Mouse (Mus musculus) neural tube, embryonic 15.5 days (tissue): ENCODE results near the gene Klhl32. TPM values are rescaled to one million over a fixed set of nuclear protein-coding genes. Genes with fewer than 3 reads are reported as not detected.
A peak's percentile ranks its signal among the peaks of the same experiment; 100 is the strongest.
"Not testable (repeated sequence)": the region's sequence is repeated elsewhere in the genome, so short reads cannot be mapped to it uniquely, and the experiment has no call there.

ENCODE experiments used
- ATAC-seq: fragments of 200-750 bp; cut with Nextera tagmentation; 2 replicates; pipeline ENCODE4 v1.8.0; 2017; ENCODE audit warnings: mild to moderate bottlenecking, moderate TSS enrichment, moderate library complexity; ENCODE audit not compliant: low FRiP score
- H3K27ac ChIP-seq: fragments of 300-500 bp; sonication (generic); replicated peaks from 2 replicates; pipeline ENCODE4 v1.5.1; 2015; ENCODE audit warnings: mild to moderate bottlenecking, inconsistent platforms
- H3K27me3 ChIP-seq: fragments of 300-500 bp; sonication (generic); replicated peaks from 2 replicates; pipeline ENCODE4 v1.6.1; 2015; ENCODE audit warnings: inconsistent platforms
- H3K36me3 ChIP-seq: fragments of 300-500 bp; sonication (generic); 2 replicates; pipeline ENCODE4 v1.6.1; 2015; ENCODE audit warnings: inconsistent platforms
- H3K4me1 ChIP-seq: fragments of 300-500 bp; sonication (generic); 2 replicates; pipeline ENCODE4 v1.6.1; 2015; ENCODE audit warnings: inconsistent platforms
- H3K4me2 ChIP-seq: fragments of 300-500 bp; sonication (generic); 2 replicates; pipeline ENCODE4 v1.6.1; 2015; ENCODE audit warnings: inconsistent platforms, mild to moderate bottlenecking, moderate library complexity
- H3K4me3 ChIP-seq: fragments of 300-500 bp; sonication (generic); replicated peaks from 2 replicates; pipeline ENCODE4 v1.5.1; 2015; ENCODE audit warnings: mild to moderate bottlenecking, inconsistent platforms
- H3K9ac ChIP-seq: fragments of 300-500 bp; sonication (generic); replicated peaks from 2 replicates; pipeline ENCODE4 v1.6.1; 2015; ENCODE audit warnings: mild to moderate bottlenecking, inconsistent platforms
- H3K9me3 ChIP-seq: fragments of 300-500 bp; sonication (generic); replicated peaks from 2 replicates; pipeline ENCODE4 v1.6.1; 2016; ENCODE audit warnings: inconsistent platforms
- WGBS: fragments of 180-500 bp; shearing (Covaris S2); methylation state at CpG from one replicate; pipeline ENCODE4 v1.1.7; 2015; ENCODE audit warnings: mixed read lengths; 5-methylcytosine and 5-hydroxymethylcytosine counted together
- polyA plus RNA-seq: library from polyadenylated mRNA; unstranded; fragments of >200 nt; fragmentation: Nextera tagmentation; extraction: Ambion mirVana; gene quantifications from 2 replicates; pipeline ENCODE4 v1.2.1, GENCODE M21; 2015

The Klhl32 gene
- 33.9 and 36.0 TPM in 2 replicates for polyA plus RNA-seq

GRCm38 (mm10) chr4:24850401-24851325 lies at the start of gene Klhl32:
TSS of gene Klhl32 (minus strand) at chr4:24851124.
- under 1% methylated on average over 58 of the region's 63 CpGs for WGBS
- no peaks in the 10 kb centered on the region for H3K36me3 ChIP-seq
- peak within 1 kb of the TSS; percentile 96 for H3K27ac ChIP-seq
- peak within 1 kb of the TSS; percentile 74 for H3K4me2 ChIP-seq
- ATAC-seq, result peak; percentile 94
- H3K9ac ChIP-seq, result peak within 1 kb of the TSS; percentile 80
- H3K9me3 ChIP-seq, result no peaks in the 10 kb centered on the region
- H3K4me1 ChIP-seq, result peaks cover 23% of the 10 kb centered on the region
- peak within 1 kb of the TSS; percentile 88 for H3K4me3 ChIP-seq
- H3K27me3 ChIP-seq, result no peaks in the 10 kb centered on the region

GRCm38 (mm10) chr4:24899146-24899545 lies 48.2 kb upstream of the Klhl32 start:
- Histone ChIP-seq H3K9ac (no peak overlapping the region), H3K4me2 (peak overlapping the region; percentile 80), H3K4me1 (peaks cover 12% of the 10 kb centered on the region), H3K4me3 (peak overlapping the region; percentile 89), H3K27me3 (no peaks in the 10 kb centered on the region), H3K9me3 (no peaks in the 10 kb centered on the region), H3K36me3 (peaks cover 26% of the 10 kb centered on the region), H3K27ac (no peak overlapping the region)
- no peak for ATAC-seq
- WGBS, result 11% methylated on average over 4 of the region's 4 CpGs

- Histone ChIP-seq H3K4me3 (peak overlapping the region; percentile 89), H3K4me2 (peak overlapping the region; percentile 80), H3K4me1 (peaks cover 12% of the 10 kb centered on the region), H3K36me3 (peaks cover 26% of the 10 kb centered on the region), H3K9ac (peak overlapping the region; percentile 81), H3K27ac (no peak overlapping the region), H3K27me3 (no peaks in the 10 kb centered on the region), H3K9me3 (no peaks in the 10 kb centered on the region)
- 18% methylated on average over 8 of the region's 8 CpGs for WGBS
- peak; percentile 30; the same call in 1 of the 2 replicates for ATAC-seq
Measured at GRCm38 (mm10) chr4:24898636-24899035, 47.7 kb upstream of the Klhl32 start.

- WGBS, result under 1% methylated on average over 58 of the region's 58 CpGs
- peaks cover 20% of the 10 kb centered on the region; the same call in 1 of the 2 replicates for H3K36me3 ChIP-seq
- H3K27ac ChIP-seq, result peak within 1 kb of the TSS; percentile 72
- H3K4me1 ChIP-seq, result peaks cover 12% of the 10 kb centered on the region
- no peaks in the 10 kb centered on the region for H3K9me3 ChIP-seq
- peak within 1 kb of the TSS; percentile 80 for H3K4me2 ChIP-seq
- peak within 1 kb of the TSS; percentile 89 for H3K4me3 ChIP-seq
- H3K9ac ChIP-seq, result peak within 1 kb of the TSS; percentile 81
- peak; percentile 98 for ATAC-seq
- no peaks in the 10 kb centered on the region for H3K27me3 ChIP-seq
Measured at GRCm38 (mm10) chr4:24897851-24898515, 47.1 kb upstream of the Klhl32 start, which contains the start of gene Ndufaf4. TSS of gene Ndufaf4 (plus strand) at chr4:24898083.

GRCm38 (mm10) chr4:24897351-24897750 lies 46.4 kb upstream of the Klhl32 start:
- Histone ChIP-seq H3K27ac (no peak overlapping the region; the same call in 1 of the 2 replicates), H3K4me1 (peaks cover 12% of the 10 kb centered on the region), H3K36me3 (peaks cover 15% of the 10 kb centered on the region; the same call in 1 of the 2 replicates), H3K4me3 (peak overlapping the region; percentile 89), H3K27me3 (no peaks in the 10 kb centered on the region), H3K4me2 (peak overlapping the region; percentile 80), H3K9ac (peak overlapping the region; percentile 54), H3K9me3 (no peaks in the 10 kb centered on the region)
- WGBS, result 17% methylated on average over 7 of the region's 7 CpGs
- peak; percentile 71 for ATAC-seq

GRCm38 (mm10) chr4:24896829-24897228 lies 45.9 kb upstream of the Klhl32 start:
- Histone ChIP-seq H3K27me3 (no peaks in the 10 kb centered on the region), H3K9ac (no peak overlapping the region), H3K4me2 (peak overlapping the region; percentile 80), H3K9me3 (no peaks in the 10 kb centered on the region), H3K4me3 (no peak overlapping the region), H3K4me1 (peaks cover 12% of the 10 kb centered on the region), H3K36me3 (peaks cover 12% of the 10 kb centered on the region; the same call in 1 of the 2 replicates), H3K27ac (no peak overlapping the region)
- WGBS, result 2% methylated on average over 1 of the region's 1 CpGs
- peak; percentile 40; the same call in 1 of the 2 replicates for ATAC-seq

- WGBS, result 87% methylated on average over 4 of the region's 4 CpGs
- H3K36me3 ChIP-seq, result no peaks in the 10 kb centered on the region
- no peak for ATAC-seq
- no peak overlapping the region for H3K4me3 ChIP-seq
- H3K4me2 ChIP-seq, result no peak overlapping the region
- H3K27ac ChIP-seq, result no peak overlapping the region
- H3K27me3 ChIP-seq, result no peaks in the 10 kb centered on the region
- no peak overlapping the region for H3K9ac ChIP-seq
- peaks cover 12% of the 10 kb centered on the region for H3K4me1 ChIP-seq
- H3K9me3 ChIP-seq, result no peaks in the 10 kb centered on the region
Measured at GRCm38 (mm10) chr4:24894625-24895024, 43.7 kb upstream of the Klhl32 start.

GRCm38 (mm10) chr4:24892293-24892692 lies 41.4 kb upstream of the Klhl32 start:
- H3K36me3 ChIP-seq, H3K27ac ChIP-seq, H3K4me3 ChIP-seq, H3K27me3 ChIP-seq, ATAC-seq, H3K4me2 ChIP-seq, H3K9ac ChIP-seq, H3K4me1 ChIP-seq, H3K9me3 ChIP-seq: not testable (repeated sequence)
- 61% methylated on average over 2 of the region's 2 CpGs for WGBS

- H3K4me1 ChIP-seq, H3K27me3 ChIP-seq, H3K4me3 ChIP-seq, H3K36me3 ChIP-seq, H3K27ac ChIP-seq, ATAC-seq, H3K4me2 ChIP-seq, H3K9me3 ChIP-seq, H3K9ac ChIP-seq: not testable (repeated sequence)
- 46% methylated on average over 2 of the region's 2 CpGs for WGBS
Measured at GRCm38 (mm10) chr4:24889386-24889785, 38.5 kb upstream of the Klhl32 start.

- Histone ChIP-seq H3K4me2 (no peak overlapping the region), H3K36me3 (no peaks in the 10 kb centered on the region), H3K27ac (no peak overlapping the region), H3K4me1 (no peaks in the 10 kb centered on the region), H3K9ac (no peak overlapping the region), H3K4me3 (no peak overlapping the region), H3K27me3 (no peaks in the 10 kb centered on the region), H3K9me3 (no peaks in the 10 kb centered on the region)
- 82% methylated on average over 4 of the region's 4 CpGs for WGBS
- no peak for ATAC-seq
Measured at GRCm38 (mm10) chr4:24869230-24869629, 18.3 kb upstream of the Klhl32 start.

GRCm38 (mm10) chr4:24865691-24866090 lies 14.8 kb upstream of the Klhl32 start:
- H3K27me3 ChIP-seq, result no peaks in the 10 kb centered on the region
- no peaks in the 10 kb centered on the region for H3K9me3 ChIP-seq
- H3K4me3 ChIP-seq, result no peak overlapping the region
- no peak for ATAC-seq
- H3K36me3 ChIP-seq, result no peaks in the 10 kb centered on the region
- no peak overlapping the region for H3K27ac ChIP-seq
- no peaks in the 10 kb centered on the region for H3K4me1 ChIP-seq
- no peak overlapping the region for H3K9ac ChIP-seq
- WGBS, result 41% methylated on average over 6 of the region's 6 CpGs
- no peak overlapping the region for H3K4me2 ChIP-seq
